ENCODE assay signal across 8 mouse cellular contexts in genomic region chr12:29083426-29084221, GRCm38 (mm10).
DNase-seq lines count a peak whose midpoint lies in the region; ATAC-seq lines count a peak whose summit lies in the region.

No protein-coding gene starts in this region.

- H3K27me3 ChIP-seq in forebrain, embryonic 10.5 days (ENCODE audit: poor library complexity, severe bottlenecking), result no peaks in the 10 kb centered on the region
- no peaks in the 10 kb centered on the region for H3K27me3 ChIP-seq in forebrain, embryonic 11.5 days (ENCODE audit: control insufficient read depth, insufficient read depth, low read length)
- H3K27me3 ChIP-seq in hindbrain, embryonic 16.5 days (replicated peaks; ENCODE audit: control insufficient read depth, insufficient read depth, low read length), result no peaks in the 10 kb centered on the region
- no peaks in the 10 kb centered on the region for H3K27me3 ChIP-seq in neural tube, embryonic 14.5 days (ENCODE audit: control insufficient read depth, insufficient read depth, low read length)
- no peaks in the 10 kb centered on the region for H3K27me3 ChIP-seq in heart, embryonic 10.5 days (ENCODE audit: insufficient read depth, poor library complexity, severe bottlenecking)

- no peaks in the 10 kb centered on the region for H3K36me3 ChIP-seq in forebrain, embryonic 10.5 days (replicated peaks)
- no peaks in the 10 kb centered on the region for H3K36me3 ChIP-seq in forebrain, embryonic 11.5 days (ENCODE audit: control insufficient read depth, insufficient read depth, low read length)
- no peaks in the 10 kb centered on the region for H3K36me3 ChIP-seq in hindbrain, embryonic 16.5 days (ENCODE audit: control insufficient read depth, insufficient read depth, low read length)
- no peaks in the 10 kb centered on the region for H3K36me3 ChIP-seq in neural tube, embryonic 14.5 days (ENCODE audit: control insufficient read depth, insufficient read depth, low read length)
- no peaks in the 10 kb centered on the region for H3K36me3 ChIP-seq in heart, embryonic 10.5 days

- H3K4me2 ChIP-seq in forebrain, embryonic 11.5 days (ENCODE audit: low read depth, low read length, severe bottlenecking), result no peak overlapping the region
- no peak overlapping the region for H3K4me2 ChIP-seq in hindbrain, embryonic 16.5 days (ENCODE audit: low read length)
- no peak overlapping the region for H3K4me2 ChIP-seq in neural tube, embryonic 14.5 days (ENCODE audit: low read depth, low read length)

- 77% methylated on average over 13 of the region's 13 CpGs for WGBS in forebrain, embryonic 10.5 days
- 77% methylated on average over 13 of the region's 13 CpGs for WGBS in forebrain, embryonic 11.5 days
- 45% methylated on average over 13 of the region's 13 CpGs for WGBS in hindbrain, embryonic 16.5 days
- 48% methylated on average over 13 of the region's 13 CpGs for WGBS in neural tube, embryonic 14.5 days
- WGBS in heart, embryonic 10.5 days, result 63% methylated on average over 13 of the region's 13 CpGs

- no peak for DNase-seq in forebrain, embryonic 10.5 days (ENCODE audit: extremely low spot score, low spot score)
- no peak for DNase-seq in forebrain, embryonic 11.5 days (ENCODE audit: low spot score)
- DNase-seq in cerebellum, adult 9-11 months, result peak; percentile 67
- DNase-seq in heart, embryonic 10.5 days (ENCODE audit: low spot score), result no peak
- no peak for DNase-seq in natural killer cell, adult 2 months (ENCODE audit: low spot score in 2 of 2)
- no peak for DNase-seq in heart, postnatal 36 days

- intact Hi-C loops in heart, postnatal 36 days (cut with DNase I), result no loop called here

- no peak overlapping the region for H3K9ac ChIP-seq in forebrain, embryonic 11.5 days (ENCODE audit: low read length)
- no peak overlapping the region for H3K9ac ChIP-seq in hindbrain, embryonic 16.5 days (ENCODE audit: low read depth, low read length)
- H3K9ac ChIP-seq in neural tube, embryonic 14.5 days (replicated peaks; ENCODE audit: low read depth, low read length), result no peak overlapping the region

- no peaks in the 10 kb centered on the region for H3K9me3 ChIP-seq in forebrain, embryonic 10.5 days
- no peaks in the 10 kb centered on the region for H3K9me3 ChIP-seq in forebrain, embryonic 11.5 days (ENCODE audit: control insufficient read depth, low read length)
- H3K9me3 ChIP-seq in hindbrain, embryonic 16.5 days (ENCODE audit: control insufficient read depth, low read length), result no peaks in the 10 kb centered on the region
- H3K9me3 ChIP-seq in neural tube, embryonic 14.5 days (ENCODE audit: control insufficient read depth, low read length), result no peaks in the 10 kb centered on the region
- no peaks in the 10 kb centered on the region for H3K9me3 ChIP-seq in heart, embryonic 10.5 days

- H3K27ac ChIP-seq in forebrain, embryonic 10.5 days, result peak overlapping the region; percentile 58
- no peak overlapping the region for H3K27ac ChIP-seq in forebrain, embryonic 11.5 days (ENCODE audit: low read depth, low read length)
- peak overlapping the region; percentile 70 for H3K27ac ChIP-seq in hindbrain, embryonic 16.5 days (ENCODE audit: low read depth, low read length)
- H3K27ac ChIP-seq in neural tube, embryonic 14.5 days (ENCODE audit: low read depth, low read length), result peak overlapping the region; percentile 45
- H3K27ac ChIP-seq in heart, embryonic 10.5 days, result no peak overlapping the region

- no peak for ATAC-seq in forebrain, embryonic 11.5 days (replicated peaks; ENCODE audit: low FRiP score)
- ATAC-seq in hindbrain, embryonic 16.5 days, result peak; percentile 82
- peak; percentile 71 for ATAC-seq in neural tube, embryonic 14.5 days (ENCODE audit: low read depth)

- H3K4me1 ChIP-seq in forebrain, embryonic 10.5 days, result peaks cover 15% of the 10 kb centered on the region
- no peaks in the 10 kb centered on the region; the same call in 1 of the 2 replicates for H3K4me1 ChIP-seq in forebrain, embryonic 11.5 days (replicated peaks; ENCODE audit: control insufficient read depth, insufficient read depth, low read length)
- peaks cover 10% of the 10 kb centered on the region; the same call in 1 of the 2 replicates for H3K4me1 ChIP-seq in hindbrain, embryonic 16.5 days (ENCODE audit: control insufficient read depth, insufficient read depth, low read depth, low read length)
- H3K4me1 ChIP-seq in neural tube, embryonic 14.5 days (ENCODE audit: control insufficient read depth, insufficient read depth, low read length), result peaks cover 11% of the 10 kb centered on the region
- H3K4me1 ChIP-seq in heart, embryonic 10.5 days, result 0 out of 2 replicates have a peak, but pooled peaks cover 6% of the 10 kb centered on the region

- no peak overlapping the region for H3K4me3 ChIP-seq in forebrain, embryonic 10.5 days
- H3K4me3 ChIP-seq in forebrain, embryonic 11.5 days (ENCODE audit: low read depth, low read length), result no peak overlapping the region
- H3K4me3 ChIP-seq in hindbrain, embryonic 16.5 days (ENCODE audit: low read length), result no peak overlapping the region
- no peak overlapping the region for H3K4me3 ChIP-seq in neural tube, embryonic 14.5 days (ENCODE audit: low read depth, low read length)
- no peak overlapping the region for H3K4me3 ChIP-seq in heart, embryonic 10.5 days

Comparison
In these comparisons a context has a peak if more than half of its experiments do, and no peak if none do; other contexts are left out.
1. H3K27ac ChIP-seq: peak in forebrain, embryonic 10.5 days (single experiment), hindbrain, embryonic 16.5 days (single experiment) and neural tube, embryonic 14.5 days (single experiment); none in forebrain, embryonic 11.5 days (single experiment) and heart, embryonic 10.5 days (single experiment).